46 mouse cellular contexts compared by ENCODE assay signal in the genomic region with DNA sequence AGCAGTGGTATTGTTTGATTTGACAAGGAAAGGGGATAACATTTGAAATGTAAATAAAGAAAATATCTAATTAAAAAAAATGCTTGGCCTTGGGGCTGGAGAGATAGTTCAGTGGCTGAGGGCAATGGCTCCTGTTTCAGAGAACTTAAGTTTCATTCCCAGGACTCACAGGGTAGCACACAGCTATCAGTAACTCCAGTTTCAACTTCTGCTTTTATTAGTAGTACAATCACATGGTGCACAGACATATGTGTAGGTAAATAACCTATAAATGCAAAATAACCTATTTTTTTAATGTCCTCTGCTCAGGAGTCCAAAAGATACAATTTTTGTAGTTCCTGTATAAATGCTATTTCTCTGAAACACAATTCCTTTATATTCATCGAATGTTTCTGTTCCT. TPM values are rescaled to one million over a fixed set of nuclear protein-coding genes. Genes with fewer than 3 reads are reported as not detected.
"Had no signal": no experiment of that assay in that cellular context is flagged by ENCODE, and none has a peak within 500 bp of the region (broad histone marks: within the 10 kb centered on the region; RNA-seq: fewer than 3 reads in every experiment).

No protein-coding gene starts in this region.

- DNase-seq: left cerebral cortex, postnatal 4 days; liver; liver, embryonic 13.5 days; liver, postnatal 0 days; lung, adult 18-20 months; lung, adult 2 months; lung, embryonic 14.5 days; lung, postnatal 10 days; lung, postnatal 14 days; lung, postnatal 36 days; lung, postnatal 4 days; midbrain, embryonic 14.5 days had no signal

- H3K27ac ChIP-seq: limb, embryonic 10.5 days; limb, embryonic 12.5 days; limb, embryonic 13.5 days; limb, embryonic 15.5 days; liver, embryonic 12.5 days; liver, embryonic 13.5 days; liver, embryonic 14.5 days; liver, embryonic 15.5 days; lung, embryonic 15.5 days; macrophage; midbrain, embryonic 10.5 days; midbrain, embryonic 12.5 days; midbrain, embryonic 13.5 days; midbrain, embryonic 15.5 days; neural tube, embryonic 12.5 days had no signal

- ATAC-seq: liver, embryonic 12.5 days; liver, postnatal 0 days; lung, postnatal 0 days; midbrain, embryonic 13.5 days; midbrain, embryonic 15.5 days; midbrain, embryonic 16.5 days had no signal

- H3K36me3 ChIP-seq: limb, embryonic 10.5 days; limb, embryonic 12.5 days; limb, embryonic 13.5 days; limb, embryonic 15.5 days; liver, embryonic 12.5 days; liver, embryonic 13.5 days; liver, embryonic 15.5 days; lung, embryonic 15.5 days; midbrain, embryonic 10.5 days; midbrain, embryonic 12.5 days; midbrain, embryonic 13.5 days; midbrain, embryonic 15.5 days; neural tube, embryonic 12.5 days had no signal

- H3K4me3 ChIP-seq: limb, embryonic 10.5 days; limb, embryonic 12.5 days; limb, embryonic 13.5 days; limb, embryonic 15.5 days; liver, embryonic 12.5 days; liver, embryonic 13.5 days; liver, embryonic 15.5 days; lung, embryonic 15.5 days; megakaryocyte, embryonic 14.5 days; midbrain, embryonic 10.5 days; midbrain, embryonic 12.5 days; midbrain, embryonic 13.5 days; midbrain, embryonic 15.5 days; myocyte; neural tube, embryonic 12.5 days had no signal

- H3K27me3 ChIP-seq: limb, embryonic 12.5 days; limb, embryonic 13.5 days; limb, embryonic 15.5 days; liver, embryonic 12.5 days; liver, embryonic 13.5 days; liver, embryonic 15.5 days; lung, embryonic 15.5 days; megakaryocyte, embryonic 14.5 days; midbrain, embryonic 12.5 days; midbrain, embryonic 13.5 days; midbrain, embryonic 15.5 days; neural tube, embryonic 12.5 days had no signal

- H3K9me3 ChIP-seq: limb, embryonic 10.5 days; limb, embryonic 12.5 days; limb, embryonic 13.5 days; limb, embryonic 15.5 days; liver, embryonic 12.5 days; liver, embryonic 13.5 days; liver, embryonic 15.5 days; lung, embryonic 15.5 days; megakaryocyte, embryonic 14.5 days; midbrain, embryonic 10.5 days; midbrain, embryonic 12.5 days; midbrain, embryonic 13.5 days; midbrain, embryonic 15.5 days; neural tube, embryonic 12.5 days had no signal

- H3K9ac ChIP-seq: limb, embryonic 12.5 days; limb, embryonic 13.5 days; limb, embryonic 15.5 days; liver, embryonic 12.5 days; liver, embryonic 13.5 days; liver, embryonic 14.5 days; liver, embryonic 15.5 days; liver, postnatal 0 days; lung, embryonic 14.5 days; lung, embryonic 15.5 days; midbrain, embryonic 12.5 days; midbrain, embryonic 13.5 days; midbrain, embryonic 15.5 days; neural tube, embryonic 12.5 days had no signal

- H3K4me1 ChIP-seq: limb, embryonic 10.5 days; limb, embryonic 12.5 days; limb, embryonic 13.5 days; limb, embryonic 15.5 days; liver, embryonic 12.5 days; liver, embryonic 13.5 days; liver, embryonic 15.5 days; lung, embryonic 15.5 days; megakaryocyte, embryonic 14.5 days; midbrain, embryonic 10.5 days; midbrain, embryonic 12.5 days; midbrain, embryonic 13.5 days; midbrain, embryonic 15.5 days; neural tube, embryonic 12.5 days had no signal

RNA-seq across cellular contexts. Expression of a gene that starts 48.4 kb away (rescaled TPM):
- total RNA-seq: left cerebral cortex, postnatal 10 days; left cerebral cortex, postnatal 14 days; left cerebral cortex, postnatal 25 days; left cerebral cortex, postnatal 36 days; left cerebral cortex, postnatal 4 days; liver, adult 2 months; megakaryocyte progenitor cell, adult 5-6 weeks; megakaryocyte, adult 5-6 weeks; megakaryocyte-erythroid progenitor cell, adult 5-6 weeks; midbrain, postnatal 0 days had no signal
- polyA plus RNA-seq: limb, embryonic 10.5 days; limb, embryonic 11.5 days; limb, embryonic 12.5 days; limb, embryonic 13.5 days; limb, embryonic 14.5 days; limb, embryonic 15.5 days; liver, adult 2 months; liver, embryonic 11.5 days; liver, embryonic 12.5 days; liver, embryonic 13.5 days; liver, embryonic 14.5 days; liver, embryonic 15.5 days; liver, embryonic 16.5 days; liver, postnatal 0 days; lung, adult 2 months; lung, embryonic 14.5 days; lung, embryonic 15.5 days; lung, embryonic 16.5 days; lung, postnatal 0 days; macrophage; midbrain, embryonic 10.5 days; midbrain, embryonic 11.5 days; midbrain, embryonic 12.5 days; midbrain, embryonic 13.5 days; midbrain, embryonic 14.5 days; midbrain, embryonic 15.5 days; midbrain, embryonic 16.5 days; midbrain, postnatal 0 days; myocyte; neural tube, embryonic 11.5 days; neural tube, embryonic 12.5 days had no signal
